Mouse (Mus musculus): ENCODE results near the gene Rbpms2. TPM values are rescaled to one million over a fixed set of nuclear protein-coding genes. Genes with fewer than 3 reads are reported as not detected.

Rbpms2 gene
- polyA plus RNA-seq (2015; fragmentation: Nextera tagmentation; extraction: Ambion mirVana) = 2.9 TPM in 2 replicates

DNA sequence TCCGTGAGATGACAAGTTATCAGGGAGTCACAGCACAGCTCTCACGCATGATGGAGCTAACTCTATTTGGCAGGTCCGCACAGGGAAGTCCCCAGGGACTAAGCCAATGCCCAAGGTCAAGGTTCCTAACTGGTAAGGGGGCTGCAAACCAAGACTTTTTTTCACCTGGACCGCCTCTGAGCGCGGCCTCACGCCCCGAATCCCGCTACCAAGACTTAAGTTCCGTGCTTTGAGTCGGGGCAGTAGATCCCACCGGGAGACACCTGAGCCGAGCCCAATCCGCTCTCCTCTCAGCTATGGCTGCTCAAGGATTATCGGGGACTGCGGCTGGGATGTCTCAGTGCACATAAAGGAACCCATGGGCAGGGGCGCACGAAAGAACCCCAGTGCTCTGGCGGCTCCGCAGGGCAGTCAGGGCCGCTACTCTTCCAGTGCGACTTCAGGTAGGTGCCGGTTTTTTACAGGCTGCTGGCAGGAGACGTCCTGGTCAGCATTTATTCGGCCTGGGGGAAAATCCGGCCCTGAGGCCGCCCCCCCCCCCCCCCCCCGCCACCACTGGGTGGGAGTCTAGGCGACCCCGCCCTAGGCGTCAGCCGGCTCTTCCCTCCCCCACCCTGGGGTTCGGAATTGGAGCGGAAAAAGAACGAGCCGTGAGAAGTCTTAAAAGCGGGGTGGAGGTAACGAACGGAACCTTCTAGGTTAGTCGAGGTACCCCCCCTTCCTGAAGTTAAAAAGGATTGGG, at the start of gene Rbpms2:
Gene Rbpms2 (plus strand): TSS at position 624 of the 742 bp plus-strand sequence.
- Histone ChIP-seq H3K36me3 (ENCODE audit: control insufficient read depth, insufficient read depth, low read length) (no peaks in the 10 kb centered on the region), H3K9me3 (replicated peaks; ENCODE audit: control insufficient read depth, low read length, poor library complexity, severe bottlenecking) (no peaks in the 10 kb centered on the region; the same call in 1 of the 2 replicates), H3K27ac (ENCODE audit: low read length) (no peak within 1 kb of the TSS), H3K4me3 (ENCODE audit: low read depth, low read length) (peak within 1 kb of the TSS; percentile 62), H3K4me1 (ENCODE audit: control insufficient read depth, insufficient read depth, low read length) (peaks cover 14% of the 10 kb centered on the region), H3K4me2 (ENCODE audit: low read length) (peak within 1 kb of the TSS; percentile 94), H3K9ac (ENCODE audit: low read depth, low read length) (peak within 1 kb of the TSS; percentile 48), H3K27me3 (ENCODE audit: control insufficient read depth, insufficient read depth, low read depth, low read length) (peaks cover 38% of the 10 kb centered on the region)
- no peak for ATAC-seq
- WGBS = 2% methylated on average over 36 of the region's 40 CpGs

GRCm38 (mm10) chr9:65579781-65580371, 49.6 kb upstream of the Rbpms2 start, which contains the start of gene Plekho2:
Gene Plekho2, minus strand, starts transcription at chr9:65580040.
- Histone ChIP-seq H3K9me3 (replicated peaks; ENCODE audit: control insufficient read depth, low read length, poor library complexity, severe bottlenecking) (no peaks in the 10 kb centered on the region), H3K36me3 (ENCODE audit: control insufficient read depth, insufficient read depth, low read length) (no peaks in the 10 kb centered on the region), H3K27ac (ENCODE audit: low read length) (peak within 1 kb of the TSS; percentile 57; the same call in 1 of the 2 replicates), H3K9ac (ENCODE audit: low read depth, low read length) (peak within 1 kb of the TSS; percentile 60), H3K4me3 (ENCODE audit: low read depth, low read length) (peak within 1 kb of the TSS; percentile 55), H3K4me1 (ENCODE audit: control insufficient read depth, insufficient read depth, low read length) (peaks cover 6% of the 10 kb centered on the region; the same call in 1 of the 2 replicates), H3K27me3 (ENCODE audit: control insufficient read depth, insufficient read depth, low read depth, low read length) (no peaks in the 10 kb centered on the region), H3K4me2 (ENCODE audit: low read length) (peak within 1 kb of the TSS; percentile 81)
- 1% methylated on average over 35 of the region's 45 CpGs for WGBS
- ATAC-seq = peak; percentile 89

- Histone ChIP-seq H3K27me3 (ENCODE audit: control insufficient read depth, insufficient read depth, low read depth, low read length) (no peaks in the 10 kb centered on the region), H3K27ac (ENCODE audit: low read length) (peak overlapping the region; percentile 57; the same call in 1 of the 2 replicates), H3K9me3 (replicated peaks; ENCODE audit: control insufficient read depth, low read length, poor library complexity, severe bottlenecking) (no peaks in the 10 kb centered on the region), H3K9ac (ENCODE audit: low read depth, low read length) (peak overlapping the region; percentile 60), H3K4me2 (ENCODE audit: low read length) (peak overlapping the region; percentile 81), H3K36me3 (ENCODE audit: control insufficient read depth, insufficient read depth, low read length) (no peaks in the 10 kb centered on the region), H3K4me1 (ENCODE audit: control insufficient read depth, insufficient read depth, low read length) (peaks cover 5% of the 10 kb centered on the region; the same call in 1 of the 2 replicates), H3K4me3 (ENCODE audit: low read depth, low read length) (peak overlapping the region; percentile 55)
- WGBS = 7% methylated on average over 21 of the region's 29 CpGs
- ATAC-seq = peak; percentile 76
Observed at GRCm38 (mm10) chr9:65580401-65581256, 48.8 kb upstream of the Rbpms2 start.

- Histone ChIP-seq H3K9ac (ENCODE audit: low read depth, low read length) (no peak overlapping the region), H3K27me3 (ENCODE audit: control insufficient read depth, insufficient read depth, low read depth, low read length) (no peaks in the 10 kb centered on the region), H3K27ac (ENCODE audit: low read length) (no peak overlapping the region), H3K4me3 (ENCODE audit: low read depth, low read length) (no peak overlapping the region), H3K9me3 (replicated peaks; ENCODE audit: control insufficient read depth, low read length, poor library complexity, severe bottlenecking) (no peaks in the 10 kb centered on the region), H3K4me1 (ENCODE audit: control insufficient read depth, insufficient read depth, low read length) (peaks cover 16% of the 10 kb centered on the region), H3K4me2 (ENCODE audit: low read length) (no peak overlapping the region), H3K36me3 (ENCODE audit: control insufficient read depth, insufficient read depth, low read length) (no peaks in the 10 kb centered on the region)
- 29% methylated on average over 8 of the region's 8 CpGs for WGBS
- no peak for ATAC-seq
Observed at GRCm38 (mm10) chr9:65583045-65583444, 46.4 kb upstream of the Rbpms2 start.

DNA sequence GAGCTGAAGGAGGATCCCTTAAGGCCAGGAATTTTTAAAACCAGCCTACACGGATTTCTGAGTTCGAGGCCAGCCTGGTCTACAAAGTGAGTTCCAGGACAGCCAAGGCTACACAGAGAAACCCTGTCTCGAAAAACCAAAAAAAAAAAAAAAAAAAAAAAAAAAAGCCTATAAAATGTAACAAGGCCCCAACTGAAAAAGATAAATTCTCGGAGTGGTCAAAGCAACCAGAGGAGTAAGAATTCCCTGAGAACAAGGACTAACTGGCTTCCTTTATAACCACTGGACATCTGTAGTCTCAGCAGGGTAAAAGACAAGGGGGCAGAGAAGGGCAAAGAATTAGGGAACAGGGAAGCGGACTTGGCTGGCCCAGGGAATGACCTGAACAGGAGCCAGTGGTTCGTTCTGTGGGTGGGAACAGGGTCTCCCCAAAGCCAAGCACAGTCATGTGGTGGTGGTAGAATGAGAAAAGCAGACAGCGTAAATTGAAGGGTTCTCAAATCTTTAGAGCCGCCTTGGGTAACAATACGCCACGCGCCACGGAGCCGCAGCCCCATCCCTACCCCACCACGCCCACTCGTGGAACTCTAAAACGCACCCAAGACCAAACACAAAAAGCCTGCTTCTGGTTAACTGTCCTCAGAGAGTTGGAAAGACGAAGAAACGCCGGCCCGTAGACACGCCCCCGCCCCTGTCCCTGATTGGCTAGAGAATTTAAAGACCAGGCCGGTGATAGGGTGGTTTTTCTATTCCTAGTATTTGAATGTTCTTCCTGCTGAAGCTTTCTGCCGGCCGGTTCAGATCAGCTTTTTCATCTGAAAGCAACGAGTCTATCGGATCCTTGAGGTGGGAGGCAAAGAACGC, 42.8 kb upstream of the Rbpms2 start, which contains the start of gene Pif1:
Gene Pif1 (plus strand): TSS at position 755 of the 864 bp plus-strand sequence.
- Histone ChIP-seq H3K4me3 (ENCODE audit: low read depth, low read length) (peak within 1 kb of the TSS; percentile 54), H3K9me3 (replicated peaks; ENCODE audit: control insufficient read depth, low read length, poor library complexity, severe bottlenecking) (no peaks in the 10 kb centered on the region), H3K27me3 (ENCODE audit: control insufficient read depth, insufficient read depth, low read depth, low read length) (no peaks in the 10 kb centered on the region), H3K27ac (ENCODE audit: low read length) (no peak within 1 kb of the TSS), H3K36me3 (ENCODE audit: control insufficient read depth, insufficient read depth, low read length) (no peaks in the 10 kb centered on the region), H3K4me1 (ENCODE audit: control insufficient read depth, insufficient read depth, low read length) (peaks cover 16% of the 10 kb centered on the region), H3K9ac (ENCODE audit: low read depth, low read length) (peak within 1 kb of the TSS; percentile 64), H3K4me2 (ENCODE audit: low read length) (peak within 1 kb of the TSS; percentile 99)
- peak; percentile 87 for ATAC-seq
- 10% methylated on average over 28 of the region's 28 CpGs for WGBS

DNA sequence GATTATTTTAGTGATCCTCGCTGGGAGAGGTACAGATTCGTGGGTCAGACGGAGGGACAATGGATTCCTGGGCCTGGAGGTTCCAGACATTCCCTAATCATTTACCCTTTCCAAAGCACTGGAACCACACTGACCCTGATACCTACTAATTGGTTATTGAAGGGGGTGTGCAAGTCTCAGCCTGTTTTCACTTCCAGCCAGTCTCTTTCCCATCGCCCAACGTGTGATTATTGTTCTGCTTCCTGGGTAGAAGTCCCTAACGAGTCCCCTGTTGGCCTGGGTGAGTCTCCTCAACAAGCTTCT, 42.2 kb upstream of the Rbpms2 start:
- ATAC-seq = 0 out of 2 replicates have a peak, but pooled peaks have one; percentile 38
- Histone ChIP-seq H3K36me3 (ENCODE audit: control insufficient read depth, insufficient read depth, low read length) (no peaks in the 10 kb centered on the region), H3K4me1 (ENCODE audit: control insufficient read depth, insufficient read depth, low read length) (peaks cover 16% of the 10 kb centered on the region), H3K9ac (ENCODE audit: low read depth, low read length) (peak overlapping the region; percentile 28; the same call in 1 of the 2 replicates), H3K27me3 (ENCODE audit: control insufficient read depth, insufficient read depth, low read depth, low read length) (no peaks in the 10 kb centered on the region), H3K4me3 (ENCODE audit: low read depth, low read length) (peak overlapping the region; percentile 54), H3K9me3 (replicated peaks; ENCODE audit: control insufficient read depth, low read length, poor library complexity, severe bottlenecking) (no peaks in the 10 kb centered on the region), H3K4me2 (ENCODE audit: low read length) (peak overlapping the region; percentile 99), H3K27ac (ENCODE audit: low read length) (no peak overlapping the region)
- under 1% methylated on average over 6 of the region's 6 CpGs for WGBS

GRCm38 (mm10) chr9:65587573-65588358, 41.7 kb upstream of the Rbpms2 start:
- 0% methylated on average over 64 of the region's 64 CpGs for WGBS
- peak overlapping the region; percentile 99 for H3K4me2 ChIP-seq (ENCODE audit: low read length)
- ATAC-seq = peak; percentile 56

More at GRCm38 (mm10) chr9:65587573-65588358, 41.7 kb upstream of the Rbpms2 start:
- Histone ChIP-seq H3K27ac (ENCODE audit: low read length) (no peak overlapping the region), H3K4me1 (ENCODE audit: control insufficient read depth, insufficient read depth, low read length) (peaks cover 16% of the 10 kb centered on the region), H3K4me3 (ENCODE audit: low read depth, low read length) (peak overlapping the region; percentile 54), H3K9me3 (replicated peaks; ENCODE audit: control insufficient read depth, low read length, poor library complexity, severe bottlenecking) (no peaks in the 10 kb centered on the region), H3K36me3 (ENCODE audit: control insufficient read depth, insufficient read depth, low read length) (no peaks in the 10 kb centered on the region), H3K9ac (ENCODE audit: low read depth, low read length) (peak overlapping the region; percentile 64), H3K27me3 (ENCODE audit: control insufficient read depth, insufficient read depth, low read depth, low read length) (no peaks in the 10 kb centered on the region)

Measured in midbrain, embryonic 16.5 days (tissue).